Mouse (Mus musculus): Measurements from ENCODE around the gene Chchd3. TPM values are rescaled to one million over a fixed set of nuclear protein-coding genes. Genes with fewer than 3 reads are reported as not detected.

The Chchd3 gene
- polyA plus RNA-seq, 1 experiment from 2014 or later, result 124 TPM

- WGBS, result 84% methylated on average over 10 of the region's 10 CpGs
These were observed 305.5 kb downstream of the Chchd3 start for GRCm38 (mm10) chr6:32754524-32754923.

GRCm38 (mm10) chr6:32749821-32750220 is 310.2 kb downstream of the Chchd3 start:
- H3K4me2 ChIP-seq (replicated peaks; ENCODE audit: low read depth, low read length), result no peak overlapping the region
- H3K4me3 ChIP-seq (ENCODE audit: low read length), result no peak overlapping the region
- no peak overlapping the region for H3K9ac ChIP-seq (ENCODE audit: low read depth, low read length)
- ATAC-seq (ENCODE audit: low FRiP score, low TSS enrichment), result no peak
- H3K27ac ChIP-seq (ENCODE audit: low read depth, low read length), result no peak overlapping the region
- WGBS, result 100% methylated on average over 1 of the region's 1 CpGs
- no peaks in the 10 kb centered on the region for H3K27me3 ChIP-seq (ENCODE audit: control insufficient read depth, insufficient read depth, low read length)
- H3K4me1 ChIP-seq (ENCODE audit: control insufficient read depth, insufficient read depth, low read length), result no peaks in the 10 kb centered on the region
- H3K36me3 ChIP-seq (ENCODE audit: control insufficient read depth, insufficient read depth, low read length), result no peaks in the 10 kb centered on the region
- no peaks in the 10 kb centered on the region for H3K9me3 ChIP-seq (ENCODE audit: control insufficient read depth, low read length)

More at GRCm38 (mm10) chr6:32754524-32754923, 305.5 kb downstream of the Chchd3 start:
- no peak overlapping the region for H3K27ac ChIP-seq (ENCODE audit: low read depth, low read length)
- no peaks in the 10 kb centered on the region for H3K4me1 ChIP-seq (ENCODE audit: control insufficient read depth, insufficient read depth, low read length)
- H3K9ac ChIP-seq (ENCODE audit: low read depth, low read length), result no peak overlapping the region
- no peak for ATAC-seq (ENCODE audit: low FRiP score, low TSS enrichment)
- no peaks in the 10 kb centered on the region for H3K27me3 ChIP-seq (ENCODE audit: control insufficient read depth, insufficient read depth, low read length)
- H3K4me3 ChIP-seq (ENCODE audit: low read length), result no peak overlapping the region
- no peaks in the 10 kb centered on the region for H3K9me3 ChIP-seq (ENCODE audit: control insufficient read depth, low read length)
- H3K4me2 ChIP-seq (replicated peaks; ENCODE audit: low read depth, low read length), result no peak overlapping the region
- H3K36me3 ChIP-seq (ENCODE audit: control insufficient read depth, insufficient read depth, low read length), result no peaks in the 10 kb centered on the region

GRCm38 (mm10) chr6:32748777-32749176 is 311.3 kb downstream of the Chchd3 start:
- no peaks in the 10 kb centered on the region for H3K36me3 ChIP-seq (ENCODE audit: control insufficient read depth, insufficient read depth, low read length)
- H3K4me2 ChIP-seq (replicated peaks; ENCODE audit: low read depth, low read length), result no peak overlapping the region
- H3K4me3 ChIP-seq (ENCODE audit: low read length), result no peak overlapping the region
- no peak for ATAC-seq (ENCODE audit: low FRiP score, low TSS enrichment)
- H3K4me1 ChIP-seq (ENCODE audit: control insufficient read depth, insufficient read depth, low read length), result no peaks in the 10 kb centered on the region
- 69% methylated on average over 6 of the region's 6 CpGs for WGBS
- no peak overlapping the region for H3K27ac ChIP-seq (ENCODE audit: low read depth, low read length)
- no peak overlapping the region for H3K9ac ChIP-seq (ENCODE audit: low read depth, low read length)
- H3K9me3 ChIP-seq (ENCODE audit: control insufficient read depth, low read length), result no peaks in the 10 kb centered on the region
- no peaks in the 10 kb centered on the region for H3K27me3 ChIP-seq (ENCODE audit: control insufficient read depth, insufficient read depth, low read length)

- Histone ChIP-seq H3K27ac (ENCODE audit: low read depth, low read length) (no peak overlapping the region), H3K4me1 (ENCODE audit: control insufficient read depth, insufficient read depth, low read length) (no peaks in the 10 kb centered on the region), H3K9ac (ENCODE audit: low read depth, low read length) (no peak overlapping the region), H3K27me3 (ENCODE audit: control insufficient read depth, insufficient read depth, low read length) (no peaks in the 10 kb centered on the region), H3K4me2 (replicated peaks; ENCODE audit: low read depth, low read length) (no peak overlapping the region), H3K9me3 (ENCODE audit: control insufficient read depth, low read length) (no peaks in the 10 kb centered on the region), H3K4me3 (ENCODE audit: low read length) (no peak overlapping the region), H3K36me3 (ENCODE audit: control insufficient read depth, insufficient read depth, low read length) (no peaks in the 10 kb centered on the region)
- no peak for ATAC-seq (ENCODE audit: low FRiP score, low TSS enrichment)
- WGBS, result 64% methylated on average over 2 of the region's 2 CpGs
These were observed 312.7 kb downstream of the Chchd3 start for GRCm38 (mm10) chr6:32747333-32747732.

Other genes starting within 250 kb of the Chchd3 start
- gene Exoc4, start 188.8 kb upstream of the Chchd3 start, polyA plus RNA-seq (2014; fragmentation: Nextera tagmentation; extraction: Ambion mirVana), result 27.6 and 31.5 TPM in 2 replicates